Mouse (Mus musculus): Measurements from ENCODE around the gene Unc5cl. TPM values are rescaled to one million over a fixed set of nuclear protein-coding genes. Genes with fewer than 3 reads are reported as not detected.

Unc5cl gene
- polyA plus RNA-seq, 1 experiment from 2014 or later = 0.51 TPM

DNA sequence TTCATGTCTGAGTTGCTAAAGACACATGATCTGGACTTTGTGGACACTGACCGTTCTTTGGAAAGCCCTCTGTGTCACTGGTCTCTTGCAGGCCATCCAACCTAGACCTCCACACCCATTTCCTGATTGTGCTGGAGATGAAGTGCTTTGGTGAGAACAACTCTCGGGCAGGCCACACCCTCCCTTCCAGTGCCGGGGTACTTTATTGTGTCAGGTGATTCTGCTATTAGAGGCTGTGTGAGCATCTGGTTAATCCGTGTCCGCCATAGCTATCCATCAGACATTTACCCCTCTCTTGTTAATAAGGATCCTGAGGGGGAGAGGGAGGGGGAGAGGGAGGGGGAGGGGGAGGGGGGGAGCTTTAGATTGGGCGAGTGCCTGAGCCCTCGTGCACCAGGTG, 38.9 kb downstream of the Unc5cl start:
- no peak for DNase-seq (ENCODE audit: low spot score)
- H3K27me3 ChIP-seq (replicated peaks; ENCODE audit: low read depth, poor library complexity, severe bottlenecking) = no peaks in the 10 kb centered on the region
- H3K4me1 ChIP-seq = peaks cover 7% of the 10 kb centered on the region; the same call in 1 of the 2 replicates
- H3K4me3 ChIP-seq = no peak overlapping the region
- no peaks in the 10 kb centered on the region for H3K36me3 ChIP-seq (replicated peaks)
- H3K27ac ChIP-seq (replicated peaks) = no peak overlapping the region
- WGBS = 62% methylated on average over 7 of the region's 7 CpGs
- H3K9me3 ChIP-seq = no peaks in the 10 kb centered on the region

DNA sequence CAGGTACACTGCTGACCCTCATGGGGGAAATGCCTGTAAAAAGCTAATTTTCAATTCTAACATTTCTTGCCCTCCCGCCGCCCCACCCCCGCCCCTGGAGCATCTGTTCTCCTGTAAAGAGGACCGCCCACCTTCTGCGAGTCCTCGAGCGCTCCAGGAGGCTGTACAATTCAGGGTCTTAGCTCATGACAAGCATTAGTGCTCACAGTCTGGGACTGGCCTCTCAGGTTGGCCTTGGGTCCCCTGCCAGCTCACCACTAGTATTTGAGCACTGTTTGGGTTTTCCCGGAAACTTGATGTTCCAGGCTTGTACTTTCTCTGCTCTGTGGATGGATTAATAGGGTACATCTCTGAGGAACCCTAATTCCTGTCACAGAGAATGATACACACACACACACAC, 39.3 kb downstream of the Unc5cl start:
- WGBS = 76% methylated on average over 8 of the region's 8 CpGs
- no peak for DNase-seq (ENCODE audit: low spot score)
- H3K4me1 ChIP-seq = peaks cover 7% of the 10 kb centered on the region; the same call in 1 of the 2 replicates

DNA sequence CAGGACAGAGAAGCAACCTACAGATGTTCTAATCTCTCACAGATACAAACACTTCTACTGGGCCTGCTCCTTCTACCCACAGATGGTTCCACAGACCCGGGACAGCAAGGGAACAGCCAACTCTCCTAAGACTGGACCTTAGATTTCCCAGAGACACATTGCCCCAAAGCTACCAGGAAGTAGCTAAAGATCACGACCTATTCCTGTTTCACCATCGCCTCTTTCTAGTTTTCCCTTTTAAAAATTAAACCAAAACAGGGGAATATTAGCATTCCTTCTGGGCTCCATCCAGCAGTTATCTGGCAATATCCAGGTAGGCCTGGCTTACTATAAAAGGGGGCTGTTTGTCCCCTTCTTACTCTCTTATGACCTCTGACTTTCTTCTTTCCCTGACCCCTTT, 43.3 kb downstream of the Unc5cl start:
- no peaks in the 10 kb centered on the region for H3K36me3 ChIP-seq (replicated peaks)
- no peak overlapping the region for H3K27ac ChIP-seq (replicated peaks)
- no peak for DNase-seq (ENCODE audit: low spot score)
- WGBS = 79% methylated on average over 3 of the region's 3 CpGs
- no peak overlapping the region for H3K4me3 ChIP-seq
- H3K9me3 ChIP-seq = no peaks in the 10 kb centered on the region
- H3K27me3 ChIP-seq (replicated peaks; ENCODE audit: low read depth, poor library complexity, severe bottlenecking) = no peaks in the 10 kb centered on the region
- H3K4me1 ChIP-seq = peaks cover 7% of the 10 kb centered on the region; the same call in 1 of the 2 replicates

More for the DNA sequence above, 39.3 kb downstream of the Unc5cl start:
- no peaks in the 10 kb centered on the region for H3K27me3 ChIP-seq (replicated peaks; ENCODE audit: low read depth, poor library complexity, severe bottlenecking)
- no peak overlapping the region for H3K4me3 ChIP-seq
- H3K27ac ChIP-seq (replicated peaks) = no peak overlapping the region
- no peaks in the 10 kb centered on the region for H3K36me3 ChIP-seq (replicated peaks)
- H3K9me3 ChIP-seq = no peaks in the 10 kb centered on the region

DNA sequence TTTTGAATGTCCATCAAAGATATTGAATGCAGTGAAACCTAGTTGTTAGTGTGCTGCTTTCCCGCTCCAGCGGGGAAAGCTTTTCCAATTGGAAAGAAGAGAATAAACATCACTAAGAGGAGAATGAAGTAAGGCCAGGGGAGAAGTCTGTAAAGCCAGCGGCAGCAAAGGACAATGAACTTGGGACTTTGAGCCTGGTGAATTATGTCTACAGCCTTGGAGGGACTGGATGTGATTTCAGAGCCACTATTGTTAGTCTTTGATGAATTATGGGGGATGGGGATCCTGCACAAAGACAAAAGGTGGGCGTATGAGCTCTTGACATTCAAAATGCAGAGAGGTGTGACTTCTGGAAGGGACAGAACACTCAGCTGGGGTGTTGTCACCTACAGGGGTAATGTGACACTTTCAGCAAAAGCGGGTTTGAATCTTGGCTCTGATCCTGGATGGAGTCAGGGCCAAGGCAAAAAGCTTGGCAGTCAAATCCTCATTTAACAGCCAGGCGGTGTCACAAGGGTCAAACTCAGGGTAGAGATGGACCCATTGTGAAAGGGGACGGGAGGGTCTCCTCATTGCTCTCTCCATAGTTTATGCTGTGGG, 46.2 kb downstream of the Unc5cl start:
- Histone ChIP-seq H3K4me1 (peaks cover 15% of the 10 kb centered on the region), H3K27me3 (replicated peaks; ENCODE audit: low read depth, poor library complexity, severe bottlenecking) (no peaks in the 10 kb centered on the region), H3K27ac (replicated peaks) (no peak overlapping the region), H3K36me3 (replicated peaks) (no peaks in the 10 kb centered on the region), H3K4me3 (no peak overlapping the region), H3K9me3 (no peaks in the 10 kb centered on the region)
- DNase-seq (ENCODE audit: low spot score) = no peak
- 88% methylated on average over 7 of the region's 7 CpGs for WGBS

DNA sequence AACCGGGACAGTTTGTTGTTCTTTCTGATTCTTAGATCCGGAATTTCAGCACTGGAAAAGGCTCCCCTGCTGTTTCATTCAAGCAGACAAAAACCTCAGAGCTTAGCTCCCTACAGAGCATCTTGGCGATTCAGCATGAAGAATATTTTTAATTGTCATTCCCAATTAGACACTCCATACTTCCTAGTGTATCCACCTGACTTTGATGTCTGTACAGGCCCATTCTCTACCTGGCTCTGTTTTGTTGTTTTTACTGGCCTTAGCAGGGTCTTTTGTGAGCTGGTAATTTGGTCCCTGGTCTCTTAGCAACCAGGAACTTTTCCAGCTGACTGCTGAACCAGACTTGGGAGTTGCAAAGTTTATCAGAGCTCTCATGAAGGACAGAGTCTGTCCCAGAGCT, 50.3 kb downstream of the Unc5cl start:
- no peaks in the 10 kb centered on the region for H3K9me3 ChIP-seq
- H3K4me1 ChIP-seq = peaks cover 15% of the 10 kb centered on the region
- no peaks in the 10 kb centered on the region for H3K27me3 ChIP-seq (replicated peaks; ENCODE audit: low read depth, poor library complexity, severe bottlenecking)
- DNase-seq (ENCODE audit: low spot score) = no peak
- no peak overlapping the region for H3K27ac ChIP-seq (replicated peaks)
- no peaks in the 10 kb centered on the region for H3K36me3 ChIP-seq (replicated peaks)
- H3K4me3 ChIP-seq = no peak overlapping the region
- 20% methylated on average over 3 of the region's 3 CpGs for WGBS

DNA sequence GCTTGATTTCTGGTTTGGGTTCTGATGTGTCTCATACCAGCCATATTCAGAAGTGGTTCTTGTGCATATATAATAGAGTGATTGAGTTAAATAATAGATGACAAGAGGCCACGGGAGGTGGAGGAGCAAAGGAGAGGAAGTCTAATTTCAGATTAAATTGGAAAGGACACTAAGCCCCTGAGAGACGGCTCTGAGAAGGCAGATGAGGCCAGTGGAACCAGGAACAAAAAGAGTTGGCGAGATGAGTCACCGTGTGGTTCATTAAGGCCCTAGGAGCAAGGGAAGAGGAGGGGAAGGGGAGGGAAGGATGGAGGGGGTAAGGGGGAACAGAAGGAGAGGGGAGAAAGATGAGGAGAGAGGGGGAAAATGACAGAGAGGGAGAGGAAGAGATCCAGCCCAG, 52.3 kb downstream of the Unc5cl start:
- H3K27me3 ChIP-seq (replicated peaks; ENCODE audit: low read depth, poor library complexity, severe bottlenecking) = no peaks in the 10 kb centered on the region
- H3K4me3 ChIP-seq = no peak overlapping the region
- peaks cover 16% of the 10 kb centered on the region for H3K4me1 ChIP-seq
- no peaks in the 10 kb centered on the region for H3K9me3 ChIP-seq
- H3K27ac ChIP-seq (replicated peaks) = no peak overlapping the region
- H3K36me3 ChIP-seq (replicated peaks) = no peaks in the 10 kb centered on the region
- DNase-seq (ENCODE audit: low spot score) = no peak
- 53% methylated on average over 4 of the region's 4 CpGs for WGBS

DNA sequence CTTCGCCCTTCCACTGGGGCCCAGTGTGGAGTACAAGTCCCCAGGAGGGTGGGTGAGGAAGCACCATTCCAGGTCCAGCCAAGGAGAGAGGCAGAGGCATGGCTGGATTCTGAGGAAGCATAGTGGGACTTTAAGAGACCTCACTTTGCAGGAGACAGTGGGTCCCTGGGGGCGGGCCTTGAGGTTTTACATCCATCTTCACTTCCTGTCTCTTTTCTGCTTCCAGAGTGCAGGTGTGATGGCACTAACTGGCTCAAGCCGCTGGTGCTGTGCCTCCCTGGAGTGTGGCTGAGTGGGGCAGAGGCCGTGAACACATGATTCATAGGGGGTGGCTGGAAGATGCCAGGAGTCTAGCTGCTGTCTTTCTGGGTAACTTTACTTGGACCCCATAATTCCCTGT, 54.9 kb downstream of the Unc5cl start:
- H3K4me1 ChIP-seq = peaks cover 39% of the 10 kb centered on the region
- H3K36me3 ChIP-seq (replicated peaks) = no peaks in the 10 kb centered on the region
- H3K9me3 ChIP-seq = no peaks in the 10 kb centered on the region
- DNase-seq (ENCODE audit: low spot score) = no peak
- WGBS = 76% methylated on average over 4 of the region's 4 CpGs
- no peak overlapping the region for H3K27ac ChIP-seq (replicated peaks)
- H3K27me3 ChIP-seq (replicated peaks; ENCODE audit: low read depth, poor library complexity, severe bottlenecking) = no peaks in the 10 kb centered on the region
- no peak overlapping the region for H3K4me3 ChIP-seq

DNA sequence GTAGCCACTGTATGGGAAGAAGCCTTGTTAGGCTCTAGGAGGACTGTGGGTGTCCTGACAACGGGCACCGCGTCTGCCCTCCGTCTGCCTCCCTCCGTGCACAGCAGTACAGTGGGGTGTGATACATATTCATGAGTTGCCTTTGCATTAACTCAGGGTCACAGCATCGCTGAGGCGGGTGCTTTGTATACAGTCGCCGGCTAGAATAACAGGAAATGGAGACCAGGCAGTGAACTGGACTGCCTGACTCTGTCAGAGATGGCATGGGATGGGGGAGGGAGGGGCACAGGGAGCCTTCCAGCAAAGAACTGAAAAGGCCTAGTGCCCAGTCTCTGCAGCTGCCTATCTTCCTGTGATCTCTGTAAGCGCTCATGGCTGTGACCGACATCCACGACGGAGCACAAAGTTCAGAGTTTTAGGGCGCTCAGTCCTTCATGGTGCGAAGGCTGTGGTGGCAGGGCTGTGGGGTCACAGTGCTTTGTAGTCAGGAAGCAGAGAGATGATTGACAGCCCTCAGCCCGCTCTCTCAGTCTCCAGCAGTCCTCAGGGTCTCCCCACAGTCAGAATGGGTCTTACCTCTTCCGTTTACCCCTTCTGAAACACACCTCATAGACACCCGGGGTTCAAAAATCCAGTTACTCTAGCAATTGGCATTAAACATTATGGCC, 58.0 kb downstream of the Unc5cl start:
- peaks cover 28% of the 10 kb centered on the region for H3K4me1 ChIP-seq
- H3K4me3 ChIP-seq = peak overlapping the region; percentile 23
- DNase-seq (ENCODE audit: low spot score) = peak; percentile 47
- peak overlapping the region; percentile 37 for H3K27ac ChIP-seq (replicated peaks)
- no peaks in the 10 kb centered on the region for H3K27me3 ChIP-seq (replicated peaks; ENCODE audit: low read depth, poor library complexity, severe bottlenecking)
- no peaks in the 10 kb centered on the region for H3K9me3 ChIP-seq
- no peaks in the 10 kb centered on the region for H3K36me3 ChIP-seq (replicated peaks)
- WGBS = 32% methylated on average over 18 of the region's 18 CpGs

DNA sequence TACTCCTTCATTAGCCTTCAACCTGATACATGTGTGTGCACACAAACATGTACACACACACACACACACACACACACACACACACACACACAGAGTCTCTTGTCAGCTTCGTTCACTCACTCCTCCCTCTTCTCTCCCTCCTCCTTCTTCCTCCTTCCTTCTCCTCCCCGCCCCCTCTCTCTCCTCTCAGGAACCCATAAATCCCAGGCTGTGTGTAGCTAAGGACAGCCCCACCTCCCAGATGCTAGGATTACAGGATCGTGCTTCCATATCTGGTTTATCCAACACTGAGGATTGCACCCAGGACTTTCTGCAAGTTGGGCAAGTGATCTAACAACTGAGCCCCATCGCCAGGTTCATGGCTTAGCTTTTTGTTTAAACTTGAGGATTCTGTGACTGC, 59.9 kb downstream of the Unc5cl start:
- H3K36me3 ChIP-seq (replicated peaks) = no peaks in the 10 kb centered on the region
- peaks cover 28% of the 10 kb centered on the region for H3K4me1 ChIP-seq
- H3K9me3 ChIP-seq = no peaks in the 10 kb centered on the region
- no peak overlapping the region for H3K4me3 ChIP-seq
- H3K27ac ChIP-seq (replicated peaks) = no peak overlapping the region
- no peak for DNase-seq (ENCODE audit: low spot score)
- no peaks in the 10 kb centered on the region for H3K27me3 ChIP-seq (replicated peaks; ENCODE audit: low read depth, poor library complexity, severe bottlenecking)
- WGBS = 65% methylated on average over 4 of the region's 4 CpGs

DNA sequence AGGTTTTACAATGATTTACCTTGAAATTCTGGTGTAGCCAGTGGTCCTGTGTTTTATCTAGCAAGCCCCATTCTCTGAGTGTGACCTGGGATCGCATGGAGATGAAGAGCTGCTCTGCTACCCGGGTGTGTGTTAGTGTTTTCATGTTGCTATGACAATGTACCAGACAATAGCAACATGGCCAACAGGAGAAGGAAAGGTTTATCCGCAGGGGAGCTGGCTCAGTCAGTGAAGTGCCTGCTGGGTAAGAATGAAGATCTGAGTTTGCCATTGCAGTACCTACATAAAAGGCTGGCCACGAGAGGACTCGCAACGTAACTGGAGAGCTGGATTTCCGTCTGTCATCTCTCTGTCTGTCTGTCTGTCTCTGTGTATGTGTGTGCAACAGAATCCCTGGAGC, 64.3 kb downstream of the Unc5cl start:
- H3K9me3 ChIP-seq = no peaks in the 10 kb centered on the region
- H3K27me3 ChIP-seq (replicated peaks; ENCODE audit: low read depth, poor library complexity, severe bottlenecking) = no peaks in the 10 kb centered on the region
- WGBS = 88% methylated on average over 7 of the region's 7 CpGs
- no peak overlapping the region for H3K27ac ChIP-seq (replicated peaks)
- H3K4me3 ChIP-seq = no peak overlapping the region
- H3K4me1 ChIP-seq = peaks cover 7% of the 10 kb centered on the region
- no peaks in the 10 kb centered on the region for H3K36me3 ChIP-seq (replicated peaks)
- DNase-seq (ENCODE audit: low spot score) = no peak

DNA sequence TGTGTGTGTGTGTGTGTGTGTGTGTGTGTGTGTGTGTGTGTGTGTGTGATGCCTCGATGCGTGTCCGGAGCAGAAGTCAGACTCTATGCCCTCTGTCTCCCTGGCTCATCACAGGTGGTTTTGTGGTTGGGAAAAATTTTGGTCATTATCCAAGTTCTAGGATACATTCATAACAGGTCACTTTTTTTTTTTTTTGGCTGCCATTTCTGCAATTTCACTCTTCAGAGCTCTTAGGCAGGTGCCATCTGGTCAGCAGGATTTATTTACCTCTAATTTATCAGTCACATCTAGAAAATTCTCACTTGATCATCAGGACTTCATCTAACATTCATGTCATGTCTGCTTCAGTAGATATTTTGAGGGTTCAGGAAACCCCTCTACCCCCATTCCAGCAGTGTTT, 65.7 kb downstream of the Unc5cl start:
- Histone ChIP-seq H3K4me1 (no peaks in the 10 kb centered on the region), H3K4me3 (no peak overlapping the region), H3K27me3 (replicated peaks; ENCODE audit: low read depth, poor library complexity, severe bottlenecking) (no peaks in the 10 kb centered on the region), H3K27ac (replicated peaks) (no peak overlapping the region), H3K36me3 (replicated peaks) (no peaks in the 10 kb centered on the region), H3K9me3 (no peaks in the 10 kb centered on the region)
- no peak for DNase-seq (ENCODE audit: low spot score)
- 100% methylated on average over 3 of the region's 3 CpGs for WGBS

DNA sequence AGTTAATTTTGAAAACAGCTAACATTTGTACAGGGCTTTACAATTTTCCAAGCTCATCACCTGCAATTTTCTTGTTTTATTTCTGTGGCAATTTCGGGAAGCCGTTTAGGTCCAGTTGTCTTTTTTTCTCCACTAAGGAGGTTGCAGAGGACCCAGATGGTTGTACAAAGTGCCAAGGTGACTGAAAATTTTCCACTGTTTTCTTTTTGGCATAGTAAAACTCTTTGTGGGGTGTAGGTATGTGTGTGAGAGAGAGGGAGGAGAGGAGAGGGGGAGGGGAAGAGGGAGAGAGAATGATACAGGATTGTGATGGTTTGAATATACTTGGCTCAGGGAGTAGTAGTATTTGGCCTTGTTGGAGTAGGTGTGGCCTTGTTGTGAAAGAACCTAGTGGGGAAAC, 68.4 kb downstream of the Unc5cl start:
- no peaks in the 10 kb centered on the region for H3K36me3 ChIP-seq (replicated peaks)
- H3K27ac ChIP-seq (replicated peaks) = no peak overlapping the region
- WGBS = 96% methylated on average over 2 of the region's 2 CpGs
- no peak for DNase-seq (ENCODE audit: low spot score)
- no peak overlapping the region for H3K4me3 ChIP-seq
- no peaks in the 10 kb centered on the region for H3K9me3 ChIP-seq
- H3K27me3 ChIP-seq (replicated peaks; ENCODE audit: low read depth, poor library complexity, severe bottlenecking) = no peaks in the 10 kb centered on the region
- H3K4me1 ChIP-seq = no peaks in the 10 kb centered on the region

Measured in embryonic facial prominence, embryonic 10.5 days (tissue).